Comparison of ENCODE assay signal across 7 mouse cellular contexts in genomic region chr8:71709800-71710446, GRCm38 (mm10). TPM values are rescaled to one million over a fixed set of nuclear protein-coding genes. Genes with fewer than 3 reads are reported as not detected.
DNase-seq lines count a peak whose midpoint lies in the region; ATAC-seq and TF ChIP-seq lines count a peak whose summit lies in the region.

No protein-coding gene starts in this region.

- no peaks in the 10 kb centered on the region for H3K9me3 ChIP-seq in intestine, postnatal 0 days (ENCODE audit: control insufficient read depth)
- no peaks in the 10 kb centered on the region for H3K9me3 ChIP-seq in midbrain, embryonic 10.5 days (replicated peaks)

- H3K4me1 ChIP-seq in cortical plate, adult 2 months (ENCODE audit: control insufficient read depth, insufficient read depth, low read length) = 0 out of 2 replicates have a peak, but pooled peaks cover 1% of the 10 kb centered on the region
- H3K4me1 ChIP-seq in intestine, postnatal 0 days (replicated peaks; ENCODE audit: control insufficient read depth, insufficient read depth, low read length) = no peaks in the 10 kb centered on the region
- H3K4me1 ChIP-seq in midbrain, embryonic 10.5 days = peaks cover 16% of the 10 kb centered on the region
- peaks cover 3% of the 10 kb centered on the region; the same call in 1 of the 2 replicates for H3K4me1 ChIP-seq in small intestine, adult 2 months (ENCODE audit: control insufficient read depth, insufficient read depth, insufficient read length, low read length)

- H3K9ac ChIP-seq in intestine, postnatal 0 days (ENCODE audit: low read depth, low read length) = no peak overlapping the region

- ATAC-seq in intestine, postnatal 0 days = peak; percentile 58

- intact Hi-C loops in gastrocnemius, postnatal 14 days (cut with DNase I; ENCODE audit: low total_unique reads) = loop anchor here (2.0 kb wide), 1 partner anchor 257 kb away; no protein-coding TSS in a partner anchor
- intact Hi-C loops in left cerebral cortex, postnatal 36 days (cut with DNase I) = loop anchor here (2.0 kb wide), 1 partner anchor 21 kb away; no protein-coding TSS in a partner anchor

- no peak overlapping the region for H3K4me3 ChIP-seq in cortical plate, adult 2 months (ENCODE audit: insufficient read depth, low read length)
- H3K4me3 ChIP-seq in intestine, postnatal 0 days (ENCODE audit: low read depth, low read length) = no peak overlapping the region
- peak overlapping the region; percentile 36 for H3K4me3 ChIP-seq in midbrain, embryonic 10.5 days
- peak overlapping the region; percentile 34 for H3K4me3 ChIP-seq in small intestine, adult 2 months (ENCODE audit: low read depth, low read length)

- H3K27me3 ChIP-seq in intestine, postnatal 0 days (replicated peaks; ENCODE audit: control insufficient read depth, insufficient read depth, low read length) = no peaks in the 10 kb centered on the region
- H3K27me3 ChIP-seq in midbrain, embryonic 10.5 days (ENCODE audit: low read depth, poor library complexity, severe bottlenecking) = peaks cover 51% of the 10 kb centered on the region
- no peaks in the 10 kb centered on the region for H3K27me3 ChIP-seq in small intestine, adult 2 months (ENCODE audit: control insufficient read depth, insufficient read depth, low read length)

- peak; percentile 82 for TF ChIP-seq CTCF in cortical plate, adult 2 months (IDR thresholded peaks at IDR 0.05; ENCODE audit: extremely low read depth, insufficient read depth, low read length)
- peak; percentile 82 for TF ChIP-seq CTCF in intestine, postnatal 0 days (IDR thresholded peaks at IDR 0.05; ENCODE audit: low read depth)
- TF ChIP-seq CTCF in small intestine, adult 2 months (IDR thresholded peaks at IDR 0.05; ENCODE audit: extremely low read depth, insufficient read length, insufficient replicate concordance, low read depth, low read length) = peak; percentile 75; the same call in 1 of the 2 replicates

- 23% methylated on average over 25 of the region's 25 CpGs for WGBS in intestine, postnatal 0 days
- 22% methylated on average over 25 of the region's 25 CpGs for WGBS in midbrain, embryonic 10.5 days
- 26% methylated on average over 25 of the region's 25 CpGs for WGBS in small intestine, adult 2 months

- H3K4me2 ChIP-seq in intestine, postnatal 0 days (replicated peaks; ENCODE audit: low read depth) = peak overlapping the region; percentile 61

- peak; percentile 75 to 90 for DNase-seq in adrenal gland, adult (ENCODE audit: inconsistent age in 2 of 2, low spot score in 1 of 2)
- DNase-seq in gastrocnemius, postnatal 14 days = peak; percentile 54
- peak; percentile 76 to 84 for DNase-seq in left cerebral cortex, postnatal 36 days (ENCODE audit: low spot score in 2 of 2)
- peak; percentile 86 for DNase-seq in midbrain, embryonic 10.5 days (ENCODE audit: low spot score)

- no peaks in the 10 kb centered on the region for H3K36me3 ChIP-seq in intestine, postnatal 0 days (ENCODE audit: control insufficient read depth, insufficient read depth)
- H3K36me3 ChIP-seq in midbrain, embryonic 10.5 days = peaks cover 9% of the 10 kb centered on the region; the same call in 1 of the 2 replicates
- H3K36me3 ChIP-seq in small intestine, adult 2 months (ENCODE audit: control insufficient read depth, insufficient read depth, low read length) = no peaks in the 10 kb centered on the region

- TF ChIP-seq POLR2A in cortical plate, adult 2 months (IDR thresholded peaks at IDR 0.05; ENCODE audit: extremely low read depth, insufficient read depth, low read length) = no peak; the same call in 1 of the 2 replicates
- TF ChIP-seq POLR2A in small intestine, adult 2 months (IDR thresholded peaks at IDR 0.05; ENCODE audit: low read depth, low read length) = no peak

- 0 out of 2 replicates have a peak overlapping the region, but pooled peaks have one; percentile 4 for H3K27ac ChIP-seq in cortical plate, adult 2 months (ENCODE audit: insufficient read depth, low read length)
- H3K27ac ChIP-seq in intestine, postnatal 0 days (ENCODE audit: low read depth, low read length) = no peak overlapping the region
- peak overlapping the region; percentile 6; the same call in 1 of the 2 replicates for H3K27ac ChIP-seq in midbrain, embryonic 10.5 days (replicated peaks)
- H3K27ac ChIP-seq in small intestine, adult 2 months (ENCODE audit: insufficient read depth, low read depth, low read length) = no peak overlapping the region

RNA-seq across cellular contexts. Expression of gene B3gnt3, which starts 8.3 kb away (rescaled TPM):
- polyA plus RNA-seq in cortical plate, adult 2 months (2012; rRNA removed) = 0.74 and 0.86 TPM in 2 replicates
- total RNA-seq in gastrocnemius, postnatal 14 days (2021) = 1 to 10 TPM; 5.2 to 5.5 TPM
- polyA plus RNA-seq in intestine, postnatal 0 days (2015; fragmentation: Nextera tagmentation; extraction: Ambion mirVana) = 30.5 and 33.5 TPM in 2 replicates
- under 1 TPM; 0.52 to 0.75 TPM for total RNA-seq in left cerebral cortex, postnatal 36 days (2021)
- polyA plus RNA-seq in midbrain, embryonic 10.5 days (2016; fragmentation: Nextera tagmentation; extraction: Ambion mirVana) = 0.67 and 0.89 TPM in 2 replicates
- 180 and 195 TPM in 2 replicates for polyA plus RNA-seq in small intestine, adult 2 months (2012; rRNA removed)

RNA-seq across cellular contexts. Expression of gene Fcho1, which starts 15.6 kb away (rescaled TPM):
- 218 and 247 TPM in 2 replicates for polyA plus RNA-seq in cortical plate, adult 2 months (2012; rRNA removed)
- under 1 TPM; 0.39 to 0.53 TPM for total RNA-seq in gastrocnemius, postnatal 14 days (2021)
- 2.2 and 2.5 TPM in 2 replicates for polyA plus RNA-seq in intestine, postnatal 0 days (2015; fragmentation: Nextera tagmentation; extraction: Ambion mirVana)
- 100 to 1,000 TPM; 156 to 193 TPM for total RNA-seq in left cerebral cortex, postnatal 36 days (2021)
- 17.7 and 25.4 TPM in 2 replicates for polyA plus RNA-seq in midbrain, embryonic 10.5 days (2016; fragmentation: Nextera tagmentation; extraction: Ambion mirVana)
- 11.9 and 20.1 TPM in 2 replicates for polyA plus RNA-seq in small intestine, adult 2 months (2012; rRNA removed)

RNA-seq across cellular contexts. Expression of gene Insl3, which starts 20.9 kb away (rescaled TPM):
- 1.4 and 1.6 TPM in 2 replicates for polyA plus RNA-seq in cortical plate, adult 2 months (2012; rRNA removed)
- 1 to 10 TPM; 1.1 to 1.5 TPM for total RNA-seq in gastrocnemius, postnatal 14 days (2021)
- 2.5 and 3.0 TPM in 2 replicates for polyA plus RNA-seq in intestine, postnatal 0 days (2015; fragmentation: Nextera tagmentation; extraction: Ambion mirVana)
- 1 to 10 TPM in 1 of 2 experiments, under 1 TPM in 1; 0.59 to 1.9 TPM for total RNA-seq in left cerebral cortex, postnatal 36 days (2021)
- polyA plus RNA-seq in midbrain, embryonic 10.5 days (2016; fragmentation: Nextera tagmentation; extraction: Ambion mirVana) = 0.30 and 0.37 TPM in 2 replicates
- polyA plus RNA-seq in small intestine, adult 2 months (2012; rRNA removed) = 9.1 and 30.2 TPM in 2 replicates

RNA-seq across cellular contexts. Expression of gene Jak3, which starts 33.8 kb away (rescaled TPM):
- 6.0 and 6.1 TPM in 2 replicates for polyA plus RNA-seq in cortical plate, adult 2 months (2012; rRNA removed)
- total RNA-seq in gastrocnemius, postnatal 14 days (2021) = 1 to 10 TPM; 2.6 to 2.8 TPM
- polyA plus RNA-seq in intestine, postnatal 0 days (2015; fragmentation: Nextera tagmentation; extraction: Ambion mirVana) = 5.7 and 6.8 TPM in 2 replicates
- 1 to 10 TPM; 4.0 to 5.5 TPM for total RNA-seq in left cerebral cortex, postnatal 36 days (2021)
- polyA plus RNA-seq in midbrain, embryonic 10.5 days (2016; fragmentation: Nextera tagmentation; extraction: Ambion mirVana) = 2.8 and 3.7 TPM in 2 replicates
- polyA plus RNA-seq in small intestine, adult 2 months (2012; rRNA removed) = 14.3 and 20.3 TPM in 2 replicates

RNA-seq across cellular contexts. Expression of gene Unc13a, which starts 38.4 kb away (rescaled TPM):
- 199 and 221 TPM in 2 replicates for polyA plus RNA-seq in cortical plate, adult 2 months (2012; rRNA removed)
- under 1 TPM; 0.18 to 0.20 TPM for total RNA-seq in gastrocnemius, postnatal 14 days (2021)
- polyA plus RNA-seq in intestine, postnatal 0 days (2015; fragmentation: Nextera tagmentation; extraction: Ambion mirVana) = 0.60 and 0.72 TPM in 2 replicates
- 100 to 1,000 TPM; 278 to 328 TPM for total RNA-seq in left cerebral cortex, postnatal 36 days (2021)
- polyA plus RNA-seq in midbrain, embryonic 10.5 days (2016; fragmentation: Nextera tagmentation; extraction: Ambion mirVana) = 4.6 and 8.1 TPM in 2 replicates
- 1.6 TPM in 2 replicates for polyA plus RNA-seq in small intestine, adult 2 months (2012; rRNA removed)

Comparison
In these comparisons a context has a peak if more than half of its experiments do, and no peak if none do; other contexts are left out.
1. H3K27ac ChIP-seq: peak in cortical plate, adult 2 months (single experiment) and midbrain, embryonic 10.5 days (single experiment); none in intestine, postnatal 0 days (single experiment) and small intestine, adult 2 months (single experiment).
2. H3K4me3 ChIP-seq: peak in midbrain, embryonic 10.5 days (single experiment) and small intestine, adult 2 months (single experiment); none in cortical plate, adult 2 months (single experiment) and intestine, postnatal 0 days (single experiment).
3. RNA of gene B3gnt3, which starts 8.3 kb away (polyA plus RNA-seq): 180 to 195 TPM in small intestine, adult 2 months and 30.5 to 33.5 TPM in intestine, postnatal 0 days; 0.74 to 0.86 TPM in cortical plate, adult 2 months and 0.67 to 0.89 TPM in midbrain, embryonic 10.5 days; every median in the first group is over 10 times any median in the second.
4. Peak in every context shown above with its lines, with median percentiles within 50 percentile points of each other: DNase-seq and CTCF ChIP-seq.